Mouse (Mus musculus): ENCODE results near the gene Naa15. TPM values are rescaled to one million over a fixed set of nuclear protein-coding genes. Genes with fewer than 3 reads are reported as not detected.

Naa15 gene
- 83.8 TPM for polyA plus RNA-seq (2017; shearing (Covaris generic))

DNA sequence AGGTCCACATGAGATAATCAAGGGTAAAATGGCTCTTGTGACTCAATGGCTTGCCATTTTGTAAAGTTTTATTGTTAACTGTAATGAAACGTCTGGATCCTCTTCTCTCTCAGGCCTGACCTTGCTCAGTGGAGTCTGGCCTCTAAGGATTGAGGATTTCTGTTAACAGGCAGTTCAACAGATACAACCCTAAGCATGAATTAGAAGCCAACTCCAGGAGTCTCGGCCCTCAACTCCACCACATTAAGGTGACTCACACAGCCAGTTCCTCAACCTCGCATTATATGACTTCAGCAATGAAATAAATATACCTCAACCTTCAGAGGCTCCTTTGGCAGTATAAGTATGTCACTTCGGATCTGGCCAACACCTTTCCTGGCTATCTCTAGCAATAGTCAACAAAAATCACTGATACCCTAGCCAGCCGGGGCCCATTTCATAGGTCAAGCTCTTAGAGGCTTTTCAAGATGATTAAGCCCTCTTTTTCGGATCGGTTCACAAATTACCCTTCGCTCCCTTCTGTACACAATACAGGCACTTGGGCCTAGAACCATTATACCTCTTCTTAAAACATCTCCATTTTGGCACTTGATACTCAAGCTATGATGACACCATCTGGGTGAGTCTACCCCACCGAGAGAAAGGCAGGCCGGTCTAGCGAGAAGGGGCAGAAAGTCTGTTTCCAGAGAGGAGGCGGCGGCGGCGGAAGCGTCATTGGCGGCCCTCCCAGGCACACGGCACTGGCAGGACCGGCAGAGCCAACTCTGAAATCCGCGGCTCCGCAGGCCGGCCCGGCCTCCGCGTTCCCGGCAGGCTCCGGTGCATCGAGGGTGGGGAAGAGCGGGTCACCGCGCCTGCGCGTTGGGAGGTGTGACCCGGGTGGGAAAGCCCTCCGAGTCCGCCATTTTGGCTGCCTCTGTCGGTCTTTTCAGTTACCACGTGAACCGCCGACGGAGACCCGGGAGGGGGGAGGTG, at the start of gene Naa15:
Gene Naa15 (plus strand): TSS at position 51 of the 975 bp plus-strand sequence.

DNA sequence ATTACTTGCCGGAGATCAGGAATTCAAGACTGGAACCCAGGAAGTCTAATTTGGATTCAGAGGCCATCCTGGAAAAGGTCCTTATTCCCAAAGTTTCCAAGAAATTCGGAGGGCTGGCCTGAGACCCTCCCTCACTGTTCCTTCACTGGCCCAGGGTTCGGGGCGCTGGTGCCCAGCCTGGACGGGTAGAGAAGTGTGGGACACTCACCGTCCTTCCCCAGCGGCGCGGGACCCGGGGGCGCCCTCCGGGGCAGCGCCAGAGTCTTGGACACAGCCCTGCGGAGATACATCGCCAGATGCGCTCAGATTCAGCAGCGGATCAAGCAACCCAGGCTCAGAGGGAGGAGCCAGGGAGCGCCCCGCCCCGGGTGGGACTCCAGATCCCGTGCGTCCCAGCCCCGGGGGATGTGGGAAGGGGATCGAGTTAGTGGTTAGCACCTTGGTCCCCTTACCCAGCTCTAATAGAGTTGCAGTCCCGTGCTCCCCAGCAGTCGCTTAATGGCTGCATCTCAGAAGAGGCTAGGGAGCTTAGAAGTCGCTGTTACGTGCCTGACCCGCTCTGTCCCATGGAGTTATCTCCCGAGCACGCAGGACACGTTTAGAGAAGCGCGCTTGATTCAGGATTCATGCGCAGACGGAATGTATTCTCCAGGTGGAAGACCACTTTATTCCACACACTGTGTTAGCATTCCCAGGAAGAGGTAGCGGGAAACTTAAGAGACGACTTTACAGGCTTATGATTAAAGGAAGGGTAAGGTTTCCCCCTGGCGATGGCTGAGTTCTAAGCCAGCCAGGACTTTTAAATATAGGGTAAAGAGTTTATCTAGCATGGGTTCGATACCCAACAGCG, 18.5 kb upstream of the Naa15 start, which contains the start of gene Mgarp:
Gene Mgarp (minus strand): TSS at position 520 of the 850 bp plus-strand sequence.

DNA sequence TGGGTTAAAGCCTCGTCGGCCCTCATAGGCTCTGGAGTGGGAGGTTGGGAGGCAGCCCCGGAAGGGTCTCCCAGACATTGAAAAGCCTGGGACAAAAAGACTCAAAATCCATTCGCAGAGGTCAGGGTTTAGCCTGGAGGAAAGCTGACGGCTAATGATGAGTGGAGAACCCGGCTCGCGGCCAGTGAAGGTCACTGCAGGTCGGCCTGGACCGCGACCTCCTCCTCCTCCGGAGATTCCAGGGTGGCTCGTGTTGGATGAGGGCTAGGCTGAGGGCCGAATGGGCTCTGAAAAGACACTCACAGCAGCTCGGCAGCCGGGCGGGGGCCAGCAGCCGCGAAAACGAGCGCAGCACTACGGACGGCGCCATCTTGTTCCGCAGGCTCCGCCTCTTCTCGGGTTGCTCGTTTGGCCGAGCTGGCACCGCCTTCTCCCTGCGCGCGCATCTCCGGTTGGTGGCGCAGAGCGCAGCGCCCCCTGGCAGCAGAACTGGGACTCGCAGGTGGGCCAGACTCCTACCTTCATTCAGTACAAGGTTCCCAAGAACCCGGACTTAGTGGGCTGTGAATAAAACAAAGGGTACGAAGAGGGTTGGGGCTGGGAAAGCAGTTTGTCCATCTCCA, 6.3 kb upstream of the Naa15 start, which contains the start of gene Ndufc1:
Gene Ndufc1 (minus strand): TSS at position 428 of the 623 bp plus-strand sequence.

DNA sequence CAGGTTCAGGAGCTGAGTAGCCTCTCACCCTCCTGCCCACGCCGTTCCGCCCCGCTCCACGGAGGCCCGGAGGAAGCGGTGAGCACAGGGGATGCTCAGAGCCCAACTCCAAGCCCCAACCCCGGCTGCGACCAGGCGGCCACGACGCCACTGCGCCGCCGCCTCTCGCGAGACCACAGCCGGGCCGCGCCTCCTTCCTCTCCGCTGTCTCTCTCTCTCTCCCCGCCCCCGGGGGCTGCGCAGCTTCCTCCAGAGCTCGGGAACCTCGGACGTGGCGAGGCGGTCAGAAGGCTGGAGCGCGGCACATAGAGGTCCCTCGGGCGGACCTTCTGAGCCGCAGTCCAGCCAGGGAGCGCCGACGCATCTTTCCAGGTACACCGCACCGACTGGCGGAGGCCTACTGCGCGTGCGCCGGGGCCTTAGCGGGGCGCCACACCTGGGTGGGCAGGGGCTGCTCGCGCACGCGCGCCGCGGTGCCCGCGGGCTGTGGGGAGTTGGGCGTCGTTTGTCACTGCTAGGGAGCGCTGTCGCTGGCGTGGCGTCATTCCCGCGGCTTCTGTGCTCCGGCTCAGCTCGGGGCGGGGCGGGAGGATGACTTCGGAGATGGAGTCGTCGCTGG, 68.9 kb downstream of the Naa15 start, which contains the start of gene Rab33b:
Gene Rab33b (plus strand): TSS at position 180 of the 619 bp plus-strand sequence.

Other genes starting within 250 kb of the Naa15 start
- 14.2 TPM for gene Noct, start 190.7 kb upstream of the Naa15 start, polyA plus RNA-seq (2017; shearing (Covaris generic))
- gene Elf2, start 74.5 kb upstream of the Naa15 start, polyA plus RNA-seq (2017; shearing (Covaris generic)): 110 TPM
- gene Mgarp, start 18.4 kb upstream of the Naa15 start, polyA plus RNA-seq (2017; shearing (Covaris generic)): 1.6 TPM
- 195 TPM for gene Ndufc1, start 6.2 kb upstream of the Naa15 start, polyA plus RNA-seq (2017; shearing (Covaris generic))
- gene Rab33b, start 68.8 kb downstream of the Naa15 start, polyA plus RNA-seq (2017; shearing (Covaris generic)): 32.2 TPM
- 9.6 TPM for gene Setd7, start 145.7 kb downstream of the Naa15 start, polyA plus RNA-seq (2017; shearing (Covaris generic))
- 190 TPM for gene Mgst2, start 245.2 kb downstream of the Naa15 start, polyA plus RNA-seq (2017; shearing (Covaris generic))

Data from CD4-positive, CD25-positive, alpha-beta regulatory T cell (primary cell).